Mouse (Mus musculus) testis, adult 2 months (tissue): ENCODE results near the gene Exoc5.

ENCODE experiments used
- CTCF ChIP-seq: fragments of 200-500 bp; IDR thresholded peaks from 2 replicates; pipeline ENCODE4 v1.5.1; 2012; ENCODE audit warnings: low read depth, mild to moderate bottlenecking, inconsistent platforms, low read length, moderate library complexity; ENCODE audit not compliant: control insufficient read depth, insufficient read depth, insufficient replicate concordance
- POLR2A ChIP-seq: fragments of 200-500 bp; IDR thresholded peaks from 2 replicates; pipeline ENCODE4 v1.6.1; 2012; ENCODE audit warnings: low read depth, mild to moderate bottlenecking, inconsistent platforms, low read length, moderate library complexity; ENCODE audit not compliant: control insufficient read depth

GRCm38 (mm10) chr14:49049492-49049891 is 17.0 kb downstream of the Exoc5 start:
- TF ChIP-seq CTCF (no peak), POLR2A (no peak)
